Mouse (Mus musculus): Measurements from ENCODE around the gene Gm128. TPM values are rescaled to one million over a fixed set of nuclear protein-coding genes. Genes with fewer than 3 reads are reported as not detected.

Gene Gm128
- total RNA-seq (2012; rRNA removed) (0.08 TPM in 1 of 2 replicates, not detected in the other), polyA plus RNA-seq (2012; ENCODE audit: insufficient read depth in 1 of 2, insufficient read length in 2 of 2, low read depth in 1 of 2, low replicate concordance in 2 of 2, missing spikeins in 1 of 2) (under 1 TPM in 1 of 2 experiments, not detected in 1; 0.18 TPM)

DNA sequence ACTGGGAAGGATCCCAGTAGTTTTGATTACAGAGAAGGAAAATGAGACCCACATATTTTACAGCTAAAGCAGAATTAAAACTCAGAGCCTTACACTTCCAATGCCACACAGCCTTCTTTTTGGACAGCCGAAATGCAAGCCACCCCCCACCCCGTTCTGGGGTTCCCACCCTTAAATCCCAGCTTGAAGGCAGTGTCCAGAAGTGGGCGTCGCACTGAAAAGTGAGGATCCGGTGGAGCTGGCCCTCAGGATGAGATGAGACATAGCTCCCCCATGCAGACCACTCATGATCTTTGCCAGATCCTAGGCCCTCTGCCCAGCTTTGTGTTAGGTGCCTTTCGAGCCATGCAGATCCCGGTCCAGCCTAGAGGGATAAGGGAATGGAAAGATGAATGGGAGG is at the start of gene Gm128:
Gm128 (minus strand) TSS at position 101 of the 400 bp plus-strand sequence.
- Histone ChIP-seq H3K79me2 (ENCODE audit: control insufficient read depth, insufficient read depth, low read length, poor library complexity) (no peaks in the 10 kb centered on the region), H3K36me3 (ENCODE audit: control insufficient read depth in 1 of 2, insufficient read depth in 2 of 2, low read length in 2 of 2) (peaks cover 9 to 10% of the 10 kb centered on the region in 2 experiments), H3K4me3 (ENCODE audit: control insufficient read depth in 1 of 2, insufficient read depth in 1 of 2, low read depth in 2 of 2, low read length in 2 of 2) (no peak within 1 kb of the TSS), H3K27ac (ENCODE audit: control insufficient read depth, low read depth, low read length) (no peak within 1 kb of the TSS), H3K9ac (ENCODE audit: control insufficient read depth, low read depth, low read length, poor library complexity, severe bottlenecking) (no peak within 1 kb of the TSS), H3K27me3 (ENCODE audit: control insufficient read depth in 1 of 2, insufficient read depth in 2 of 2, low read length in 2 of 2) (no peaks in the 10 kb centered on the region), H3K4me1 (ENCODE audit: control insufficient read depth in 1 of 2, insufficient read depth in 2 of 2, low read length in 2 of 2) (peaks cover 12 to 14% of the 10 kb centered on the region in 2 experiments), H3K9me3 (replicated peaks; ENCODE audit: insufficient read depth, low read length) (no peaks in the 10 kb centered on the region)
- DNase-seq (ENCODE audit: low read depth, low spot score): no peak
- TF ChIP-seq CHD2 (IDR thresholded peaks at IDR 0.05; ENCODE audit: low read length) (no peak), RAD21 (IDR thresholded peaks at IDR 0.05; ENCODE audit: low read depth, low read length) (no peak), ZNF384 (IDR thresholded peaks at IDR 0.05; ENCODE audit: low read depth, low read length) (no peak), GATA1 (IDR thresholded peaks at IDR 0.05; ENCODE audit: low read depth, low read length) (no peak), JUND (IDR thresholded peaks at IDR 0.05; ENCODE audit: low read depth, low read length) (no peak), MYC (IDR thresholded peaks at IDR 0.05; ENCODE audit: low read depth, low read length) (no peak), TBP (IDR thresholded peaks at IDR 0.05; ENCODE audit: low read depth, low read length) (no peak), ELF1 (IDR thresholded peaks at IDR 0.05; ENCODE audit: low read depth, low read length) (no peak), RCOR1 (IDR thresholded peaks at IDR 0.05; ENCODE audit: low read depth, low read length) (no peak), ZKSCAN1 (IDR thresholded peaks at IDR 0.05; ENCODE audit: low read depth, low read length) (no peak), MAFK (IDR thresholded peaks at IDR 0.05; ENCODE audit: borderline replicate concordance, low read depth, low read length) (no peak), EP300 (IDR thresholded peaks at IDR 0.05; ENCODE audit: low read depth in 1 of 2, low read length in 2 of 2) (no peak), UBTF (IDR thresholded peaks at IDR 0.05; ENCODE audit: borderline replicate concordance, insufficient read depth, low read depth, low read length) (no peak), MAZ (IDR thresholded peaks at IDR 0.05; ENCODE audit: low read depth, low read length) (no peak), SIN3A (IDR thresholded peaks at IDR 0.05; ENCODE audit: low read length) (no peak), ETS1 (IDR thresholded peaks at IDR 0.05; ENCODE audit: low read depth, low read length) (no peak), CHD1 (IDR thresholded peaks at IDR 0.05; ENCODE audit: low read depth, low read length) (no peak)

- H3K4me3 ChIP-seq (ENCODE audit: control insufficient read depth in 1 of 2, insufficient read depth in 1 of 2, low read depth in 2 of 2, low read length in 2 of 2): no peak overlapping the region
- peaks cover 20% of the 10 kb centered on the region for H3K79me2 ChIP-seq (ENCODE audit: control insufficient read depth, insufficient read depth, low read length, poor library complexity)
Observed at GRCm38 (mm10) chr3:95291041-95291440, 49.6 kb upstream of the Gm128 start.

More at GRCm38 (mm10) chr3:95291041-95291440, 49.6 kb upstream of the Gm128 start:
- Histone ChIP-seq H3K4me1 (ENCODE audit: control insufficient read depth in 1 of 2, insufficient read depth in 2 of 2, low read length in 2 of 2) (peaks cover 10 to 17% of the 10 kb centered on the region in 2 experiments), H3K27ac (ENCODE audit: control insufficient read depth, low read depth, low read length) (no peak overlapping the region), H3K9me3 (replicated peaks; ENCODE audit: insufficient read depth, low read length) (no peaks in the 10 kb centered on the region), H3K27me3 (ENCODE audit: control insufficient read depth in 1 of 2, insufficient read depth in 2 of 2, low read length in 2 of 2) (no peaks in the 10 kb centered on the region), H3K36me3 (ENCODE audit: control insufficient read depth in 1 of 2, insufficient read depth in 2 of 2, low read length in 2 of 2) (peaks cover 17 to 25% of the 10 kb centered on the region in 2 experiments), H3K9ac (ENCODE audit: control insufficient read depth, low read depth, low read length, poor library complexity, severe bottlenecking) (no peak overlapping the region)
- TF ChIP-seq MXI1 (IDR thresholded peaks at IDR 0.05; ENCODE audit: low read depth, low read length) (no peak), ZKSCAN1 (IDR thresholded peaks at IDR 0.05; ENCODE audit: low read depth, low read length) (no peak), BHLHE40 (IDR thresholded peaks at IDR 0.05; ENCODE audit: borderline replicate concordance, low read depth, low read length) (no peak), KAT2A (conservative IDR thresholded peaks at IDR 0.05; ENCODE audit: low read depth, low read length) (no peak)
- no peak for DNase-seq (ENCODE audit: low read depth, low spot score)
